Mouse (Mus musculus): Measurements from ENCODE around the gene Teddm1a.
"Not testable (repeated sequence)": the region's sequence is repeated elsewhere in the genome, so short reads cannot be mapped to it uniquely, and the experiment has no call there.

Gene Teddm1a

GRCm38 (mm10) chr1:153891442-153891841 lies at the start of gene Teddm1a:
Gene Teddm1a (plus strand): TSS chr1:153891742.
- no peak for DNase-seq (ENCODE audit: low spot score in 2 of 2)

GRCm38 (mm10) chr1:153842121-153842740 lies 49.3 kb upstream of the Teddm1a start:
- DNase-seq (ENCODE audit: low spot score in 2 of 2): peak; percentile 9 to 27

- no peak for DNase-seq (ENCODE audit: low spot score in 2 of 2)
These were observed 47.5 kb upstream of the Teddm1a start, which contains the start of gene Rgsl1 for GRCm38 (mm10) chr1:153844042-153844441. Gene Rgsl1 (minus strand): TSS chr1:153844142.

GRCm38 (mm10) chr1:153846420-153846819 lies 45.1 kb upstream of the Teddm1a start:
- DNase-seq (ENCODE audit: low spot score in 2 of 2): no peak

GRCm38 (mm10) chr1:153846867-153847266 lies 44.7 kb upstream of the Teddm1a start:
- peak; percentile 12 to 23 for DNase-seq (ENCODE audit: low spot score in 2 of 2)

- DNase-seq (ENCODE audit: low spot score in 2 of 2): not testable (repeated sequence)
These were observed 38.8 kb upstream of the Teddm1a start for GRCm38 (mm10) chr1:153852696-153853095.

GRCm38 (mm10) chr1:153855946-153856345 lies 35.6 kb upstream of the Teddm1a start:
- DNase-seq (ENCODE audit: low spot score in 2 of 2): no peak

GRCm38 (mm10) chr1:153874045-153874444 lies 17.5 kb upstream of the Teddm1a start, which contains the start of gene Teddm1b:
Gene Teddm1b (plus strand): TSS chr1:153874345.
- no peak for DNase-seq (ENCODE audit: low spot score in 2 of 2)

GRCm38 (mm10) chr1:153880391-153880790 lies 11.2 kb upstream of the Teddm1a start:
- DNase-seq (ENCODE audit: low spot score in 2 of 2): not testable (repeated sequence)

- no peak for DNase-seq (ENCODE audit: low spot score in 2 of 2)
These were observed 5.4 kb upstream of the Teddm1a start for GRCm38 (mm10) chr1:153886024-153886633.

GRCm38 (mm10) chr1:153890121-153890520 lies 1.4 kb upstream of the Teddm1a start:
- DNase-seq (ENCODE audit: low spot score in 2 of 2): no peak

GRCm38 (mm10) chr1:153893746-153894145 lies 2.2 kb downstream of the Teddm1a start:
- DNase-seq (ENCODE audit: low spot score in 2 of 2): no peak

- no peak for DNase-seq (ENCODE audit: low spot score in 2 of 2)
These were observed 2.8 kb downstream of the Teddm1a start for GRCm38 (mm10) chr1:153894201-153894893.

- DNase-seq (ENCODE audit: low spot score in 2 of 2): peak; percentile 87 to 88
These were observed 3.4 kb downstream of the Teddm1a start for GRCm38 (mm10) chr1:153894979-153895378.

- no peak for DNase-seq (ENCODE audit: low spot score in 2 of 2)
These were observed 5.7 kb downstream of the Teddm1a start for GRCm38 (mm10) chr1:153897196-153897595.

GRCm38 (mm10) chr1:153898989-153899730 lies 7.6 kb downstream of the Teddm1a start:
- peak in 1 of 2 experiments; percentile 43 for DNase-seq (ENCODE audit: low spot score in 2 of 2)

- peak; percentile 89 to 94 for DNase-seq (ENCODE audit: low spot score in 2 of 2)
These were observed 8.3 kb downstream of the Teddm1a start, which contains the start of the genes Glul and Teddm2 for GRCm38 (mm10) chr1:153899731-153900380. Gene Glul (plus strand): TSS chr1:153899944. Gene Teddm2 (minus strand): TSS chr1:153900228.

GRCm38 (mm10) chr1:153900381-153900780 lies 8.8 kb downstream of the Teddm1a start:
- peak in 1 of 2 experiments; percentile 20 for DNase-seq (ENCODE audit: low spot score in 2 of 2)

GRCm38 (mm10) chr1:153900860-153901730 lies 9.6 kb downstream of the Teddm1a start:
- no peak for DNase-seq (ENCODE audit: low spot score in 2 of 2)

- no peak for DNase-seq (ENCODE audit: low spot score in 2 of 2)
These were observed 11.5 kb downstream of the Teddm1a start for GRCm38 (mm10) chr1:153903006-153903405.
